Mouse (Mus musculus) heart, embryonic 16.5 days (tissue): ENCODE measurements around the gene Ly6g6d. TPM values are rescaled to one million over a fixed set of nuclear protein-coding genes. Genes with fewer than 3 reads are reported as not detected.

Experiments used
- ATAC-seq: fragments of 200-750 bp; cut with Nextera tagmentation; replicated peaks from 2 replicates; pipeline ENCODE4 v1.8.0; 2017; ENCODE audit warnings: moderate number of reproducible peaks; ENCODE audit not compliant: insufficient read depth, low FRiP score; ENCODE audit errors: extremely low read depth
- H3K27ac ChIP-seq: fragments of 300-500 bp; sonication (generic); 2 replicates; pipeline ENCODE4 v1.5.1; 2014; ENCODE audit warnings: mild to moderate bottlenecking, low read length, control low read depth, moderate library complexity
- H3K27me3 ChIP-seq: fragments of 300-500 bp; sonication (generic); 2 replicates; pipeline ENCODE4 v1.6.1; 2014; ENCODE audit warnings: low read length, mixed read lengths; ENCODE audit not compliant: control insufficient read depth, insufficient read depth
- H3K36me3 ChIP-seq: fragments of 300-500 bp; sonication (generic); 2 replicates; pipeline ENCODE4 v1.6.1; 2014; ENCODE audit not compliant: control insufficient read depth, insufficient read depth
- H3K4me1 ChIP-seq: fragments of 300-500 bp; sonication (generic); 2 replicates; pipeline ENCODE4 v1.6.1; 2014; ENCODE audit warnings: low read length, mixed read lengths; ENCODE audit not compliant: control insufficient read depth, insufficient read depth
- H3K4me2 ChIP-seq: fragments of 300-500 bp; sonication (generic); 2 replicates; pipeline ENCODE4 v1.6.1; 2014; ENCODE audit warnings: low read depth, mild to moderate bottlenecking, control low read depth, low read length
- H3K4me3 ChIP-seq: fragments of 300-500 bp; sonication (generic); 2 replicates; pipeline ENCODE4 v1.5.1; 2014; ENCODE audit warnings: mild to moderate bottlenecking, control low read depth, low read length
- H3K9ac ChIP-seq: fragments of 300-500 bp; sonication (generic); 2 replicates; pipeline ENCODE4 v1.6.1; 2014; ENCODE audit warnings: low read length, control low read depth
- H3K9me3 ChIP-seq: fragments of 300-500 bp; sonication (generic); replicated peaks from 2 replicates; pipeline ENCODE4 v1.6.1; 2016; ENCODE audit warnings: low read length; ENCODE audit not compliant: control insufficient read depth
- WGBS: fragments of 180-500 bp; shearing (Covaris S2); extraction: QIAGEN DNeasy Blood & Tissue Kit; methylation state at CpG from one replicate; pipeline ENCODE4 v1.1.7; 2014; 5-methylcytosine and 5-hydroxymethylcytosine counted together
- polyA plus RNA-seq: library from polyadenylated mRNA; unstranded; fragments of >200 nt; fragmentation: Nextera tagmentation; extraction: Ambion mirVana; gene quantifications from 2 replicates; pipeline ENCODE4 v1.2.1, GENCODE M21; 2015

Gene Ly6g6d
- polyA plus RNA-seq, 1 experiment from 2014 or later: 1.9 TPM

DNA sequence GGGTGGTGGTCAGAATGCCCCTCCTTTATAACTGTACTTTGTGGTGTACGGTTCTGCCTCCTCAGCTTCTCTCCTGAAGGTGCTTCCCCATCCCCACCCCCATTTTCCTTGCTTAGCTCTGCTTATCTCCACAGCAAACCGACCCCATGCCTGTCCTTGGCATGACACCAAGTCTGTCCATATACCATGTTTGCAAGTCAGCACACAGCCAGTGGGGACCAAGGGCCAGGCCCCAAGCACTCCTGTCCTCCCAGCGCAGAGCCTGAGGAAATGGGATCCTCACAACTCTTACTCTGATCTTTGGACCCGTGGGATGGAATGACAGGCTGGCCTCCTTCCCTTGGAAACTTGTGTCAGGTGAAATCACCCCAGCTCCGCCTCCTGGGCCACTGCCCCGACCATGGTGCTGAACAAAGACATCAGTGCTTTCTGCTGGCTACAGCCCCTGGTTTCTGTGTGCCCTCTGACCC lies 25.4 kb upstream of the Ly6g6d start:
- Histone ChIP-seq H3K27me3 (no peaks in the 10 kb centered on the region), H3K27ac (no peak overlapping the region), H3K9me3 (no peaks in the 10 kb centered on the region), H3K36me3 (peaks cover 28% of the 10 kb centered on the region), H3K4me2 (no peak overlapping the region), H3K9ac (no peak overlapping the region), H3K4me1 (peaks cover 6% of the 10 kb centered on the region; the same call in 1 of the 2 replicates), H3K4me3 (no peak overlapping the region)
- no peak for ATAC-seq
- 46% methylated on average over 6 of the region's 6 CpGs for WGBS

DNA sequence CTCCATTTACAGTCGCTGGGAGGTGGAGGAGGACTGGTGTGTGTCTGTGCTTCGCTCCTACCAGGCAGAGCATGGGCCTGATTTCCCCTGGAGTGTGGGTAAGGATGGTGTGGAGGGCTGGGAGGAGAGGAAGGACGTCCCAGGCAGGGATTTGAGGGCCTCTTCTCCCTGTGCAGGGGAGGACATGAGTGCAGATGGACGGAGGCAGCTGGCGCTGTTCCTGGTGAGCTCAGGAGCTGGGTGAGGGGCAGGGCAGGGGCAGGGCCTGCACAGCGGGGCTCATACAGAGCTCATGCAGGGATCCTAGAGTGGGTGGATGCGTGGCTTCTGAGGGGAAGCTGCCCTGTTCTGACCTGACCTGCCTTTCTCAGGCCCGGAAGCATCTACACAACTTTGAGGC lies 24.4 kb upstream of the Ly6g6d start:
- Histone ChIP-seq H3K27me3 (no peaks in the 10 kb centered on the region), H3K9ac (no peak overlapping the region), H3K36me3 (peaks cover 32% of the 10 kb centered on the region), H3K27ac (no peak overlapping the region), H3K9me3 (no peaks in the 10 kb centered on the region), H3K4me3 (no peak overlapping the region), H3K4me1 (peaks cover 6% of the 10 kb centered on the region; the same call in 1 of the 2 replicates), H3K4me2 (no peak overlapping the region)
- no peak for ATAC-seq
- 54% methylated on average over 8 of the region's 8 CpGs for WGBS

DNA sequence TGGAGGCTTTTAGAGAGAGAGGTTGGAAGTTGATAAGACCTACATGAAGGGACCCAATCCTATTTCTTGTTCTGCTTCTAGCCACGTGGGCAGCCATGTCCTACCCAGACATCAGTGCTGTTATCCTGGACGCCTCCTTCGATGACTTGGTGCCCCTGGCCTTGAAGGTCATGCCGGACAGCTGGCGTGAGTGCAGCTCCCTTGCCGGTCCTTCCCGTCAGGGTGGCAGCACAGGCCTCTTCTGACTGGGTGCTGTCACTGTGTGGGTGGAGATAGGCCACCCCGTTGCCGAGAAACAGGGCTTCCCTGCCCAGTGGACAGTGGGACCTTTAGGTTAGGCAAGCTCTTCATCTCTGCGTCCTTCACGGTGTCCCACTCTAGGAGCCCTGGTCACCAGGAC lies 23.3 kb upstream of the Ly6g6d start:
- H3K4me3 ChIP-seq: no peak overlapping the region
- peaks cover 39% of the 10 kb centered on the region for H3K36me3 ChIP-seq
- WGBS: 83% methylated on average over 11 of the region's 11 CpGs
- no peak overlapping the region for H3K4me2 ChIP-seq
- peaks cover 4% of the 10 kb centered on the region; the same call in 1 of the 2 replicates for H3K4me1 ChIP-seq
- no peaks in the 10 kb centered on the region for H3K27me3 ChIP-seq
- H3K9me3 ChIP-seq: no peaks in the 10 kb centered on the region
- no peak overlapping the region for H3K9ac ChIP-seq
- no peak overlapping the region for H3K27ac ChIP-seq
- ATAC-seq: no peak

DNA sequence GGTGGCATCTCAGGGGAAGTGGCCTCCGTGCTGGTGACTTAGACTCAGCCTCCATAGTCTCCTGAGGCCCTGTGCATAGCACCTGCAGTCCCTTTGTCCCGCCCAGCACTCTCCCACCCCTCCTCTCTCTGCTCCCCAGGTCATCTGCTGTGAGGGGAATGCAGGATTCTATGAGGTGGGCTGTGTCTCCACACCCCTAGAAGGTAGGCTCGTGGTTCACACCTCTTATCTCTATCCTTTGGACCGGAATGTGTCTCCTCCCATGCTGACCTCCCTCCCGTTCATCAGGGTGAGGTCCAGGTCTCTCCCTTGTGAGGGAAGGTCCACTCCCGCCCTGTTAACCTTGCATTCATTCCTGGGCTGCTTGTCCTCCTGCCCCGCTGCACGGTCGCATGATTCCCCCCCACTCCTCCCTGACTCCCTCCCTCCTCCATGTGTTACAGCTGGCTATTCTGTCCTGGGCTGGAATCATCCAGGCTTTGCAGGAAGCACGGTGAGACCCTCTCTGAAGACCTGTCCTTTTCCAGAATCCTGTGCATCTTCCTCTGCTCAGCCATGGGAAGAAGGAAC lies 22.4 kb upstream of the Ly6g6d start:
- peaks cover 39% of the 10 kb centered on the region for H3K36me3 ChIP-seq
- no peak overlapping the region for H3K9ac ChIP-seq
- no peak overlapping the region for H3K4me3 ChIP-seq
- H3K9me3 ChIP-seq: no peaks in the 10 kb centered on the region
- WGBS: 57% methylated on average over 10 of the region's 10 CpGs
- no peak overlapping the region for H3K27ac ChIP-seq
- no peaks in the 10 kb centered on the region for H3K27me3 ChIP-seq
- no peak for ATAC-seq
- no peak overlapping the region for H3K4me2 ChIP-seq
- peaks cover 2% of the 10 kb centered on the region; the same call in 1 of the 2 replicates for H3K4me1 ChIP-seq

DNA sequence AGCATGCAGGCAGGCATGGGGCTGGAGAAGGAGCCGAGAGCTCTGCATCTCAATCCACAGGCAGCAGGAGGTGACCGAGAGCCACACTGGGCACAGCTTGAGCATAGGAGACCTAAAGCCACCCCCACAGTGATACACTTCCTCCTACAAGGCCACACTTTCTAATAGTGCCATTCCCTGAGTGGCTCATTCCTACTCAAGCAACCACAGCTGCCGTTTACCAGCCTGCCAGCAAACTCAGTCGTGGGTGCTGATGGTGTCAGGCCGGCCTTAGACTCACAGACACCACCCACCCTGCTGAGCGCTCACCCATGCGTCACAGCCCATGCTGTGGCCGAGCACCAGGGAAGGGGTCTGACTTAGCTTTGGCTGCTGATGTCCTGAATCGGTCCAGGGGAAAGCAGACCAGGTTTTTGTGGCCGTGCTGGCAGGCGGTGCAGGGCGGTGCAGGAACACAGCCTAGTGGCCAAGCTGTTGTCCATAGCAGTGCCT lies 19.3 kb upstream of the Ly6g6d start:
- H3K36me3 ChIP-seq: peaks cover 47% of the 10 kb centered on the region
- WGBS: 89% methylated on average over 12 of the region's 12 CpGs
- H3K4me3 ChIP-seq: no peak overlapping the region
- ATAC-seq: no peak
- no peaks in the 10 kb centered on the region for H3K9me3 ChIP-seq
- H3K9ac ChIP-seq: no peak overlapping the region
- H3K27me3 ChIP-seq: no peaks in the 10 kb centered on the region
- H3K4me2 ChIP-seq: no peak overlapping the region
- H3K4me1 ChIP-seq: no peaks in the 10 kb centered on the region
- no peak overlapping the region for H3K27ac ChIP-seq

DNA sequence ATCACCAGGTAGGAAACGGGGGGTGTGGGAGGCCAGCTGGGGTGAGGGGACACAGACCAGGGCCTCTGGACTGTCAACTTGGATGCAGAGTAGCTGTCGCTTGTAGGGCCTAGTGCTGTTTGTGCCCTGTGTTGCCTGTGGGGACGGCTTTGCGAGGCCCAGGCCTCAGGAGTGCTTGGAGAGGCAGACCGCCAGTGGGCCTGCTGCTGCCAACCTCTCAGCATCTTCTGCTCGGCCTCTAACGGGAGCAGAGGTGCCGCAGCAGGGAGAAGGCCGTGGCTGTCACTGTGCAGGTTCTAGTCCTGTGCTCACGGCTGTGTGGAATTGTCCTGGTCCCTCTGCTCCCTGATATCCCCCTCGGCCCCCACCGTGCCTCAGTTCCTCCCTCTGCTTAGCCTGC lies 18.7 kb upstream of the Ly6g6d start:
- no peaks in the 10 kb centered on the region for H3K4me1 ChIP-seq
- H3K4me2 ChIP-seq: no peak overlapping the region
- H3K9ac ChIP-seq: no peak overlapping the region; the same call in 1 of the 2 replicates
- no peak overlapping the region for H3K27ac ChIP-seq
- no peaks in the 10 kb centered on the region for H3K9me3 ChIP-seq
- H3K36me3 ChIP-seq: peaks cover 45% of the 10 kb centered on the region
- no peak overlapping the region for H3K4me3 ChIP-seq
- ATAC-seq: no peak
- H3K27me3 ChIP-seq: no peaks in the 10 kb centered on the region
- WGBS: 89% methylated on average over 12 of the region's 12 CpGs

DNA sequence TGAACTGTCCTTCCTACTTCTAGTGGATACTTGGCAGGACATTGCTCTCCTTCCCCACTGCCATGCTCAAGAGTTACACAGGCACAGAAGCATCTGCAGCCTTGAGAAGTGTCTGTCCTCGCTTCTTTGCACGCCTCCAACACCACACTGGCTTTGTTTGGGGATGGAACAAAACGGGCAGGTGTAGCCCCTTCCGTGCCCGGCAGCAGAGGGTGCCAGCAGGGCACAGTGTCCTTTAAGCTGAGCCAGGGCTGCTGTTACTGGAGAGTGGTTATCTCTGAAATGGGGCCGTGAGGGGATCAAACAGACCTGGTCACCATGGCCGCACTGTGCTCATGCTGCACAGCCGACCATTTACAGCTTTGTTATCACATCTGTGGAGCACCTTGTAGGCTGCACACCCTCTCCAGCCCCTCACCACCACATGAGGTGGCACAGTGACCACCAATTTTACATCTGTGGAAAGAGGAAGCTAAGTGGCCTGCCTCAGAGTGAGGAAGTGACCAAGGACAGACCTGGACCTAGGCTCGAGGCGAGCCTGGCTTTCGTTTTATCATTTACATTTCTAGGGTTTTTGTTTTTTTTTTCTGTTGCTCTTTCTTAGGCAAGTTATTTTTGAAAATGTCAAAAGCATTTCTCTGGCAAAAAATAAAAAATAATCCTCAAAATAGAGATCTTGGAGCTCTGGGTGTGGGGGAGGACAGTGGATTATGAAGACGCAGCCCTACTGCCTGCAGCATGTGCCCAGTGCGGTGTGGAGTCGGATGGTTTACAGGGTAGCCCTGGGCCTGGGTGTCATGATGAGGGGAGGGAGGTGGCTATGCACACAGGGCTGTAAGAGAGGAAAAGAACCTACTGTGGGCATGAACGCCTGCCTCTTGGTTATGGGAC lies 16.9 kb upstream of the Ly6g6d start:
- WGBS: 74% methylated on average over 15 of the region's 15 CpGs
- H3K9ac ChIP-seq: no peak overlapping the region

DNA sequence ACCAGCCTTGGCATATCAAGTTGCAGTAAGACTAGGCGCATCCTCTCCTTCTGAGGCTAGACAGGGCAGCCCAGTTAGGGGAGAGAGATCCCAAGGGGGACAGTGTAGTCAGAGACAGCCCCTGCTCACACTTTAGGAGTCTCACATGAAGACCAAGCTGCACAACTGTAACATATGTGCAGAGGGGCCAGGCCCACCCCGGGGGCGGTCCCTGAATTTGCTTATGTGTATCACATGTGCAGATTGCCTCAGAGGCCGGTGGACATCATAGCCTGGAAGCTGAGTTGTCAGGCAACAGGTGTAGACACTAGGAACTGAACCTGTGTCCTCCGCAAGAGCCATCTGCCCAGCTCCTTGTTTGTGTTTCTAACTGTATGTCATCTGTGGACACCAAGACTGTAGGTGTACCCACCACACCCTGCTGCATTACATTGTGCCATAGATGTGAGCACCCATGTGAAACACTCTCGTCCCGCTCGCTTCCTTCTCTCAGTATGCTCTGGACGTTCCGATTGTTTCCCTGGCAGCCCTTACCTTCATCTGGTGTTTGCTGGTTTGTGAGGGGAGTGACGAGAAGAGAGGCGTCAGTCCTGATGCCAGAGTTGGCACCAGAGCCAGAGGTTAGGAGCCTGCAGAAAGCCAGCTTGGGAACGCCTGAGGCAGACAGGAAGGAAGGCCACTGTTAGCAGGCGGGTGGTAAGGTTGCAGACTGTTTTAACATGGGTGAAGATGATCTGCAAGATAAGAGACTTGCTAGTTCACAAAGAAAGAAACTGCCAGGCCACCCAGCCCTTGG lies 14.7 kb upstream of the Ly6g6d start:
- Histone ChIP-seq H3K9ac (no peak overlapping the region), H3K36me3 (peaks cover 23% of the 10 kb centered on the region), H3K4me3 (no peak overlapping the region), H3K27me3 (no peaks in the 10 kb centered on the region), H3K27ac (no peak overlapping the region), H3K9me3 (no peaks in the 10 kb centered on the region), H3K4me1 (peaks cover 9% of the 10 kb centered on the region), H3K4me2 (no peak overlapping the region)
- WGBS: 86% methylated on average over 14 of the region's 14 CpGs
- ATAC-seq: no peak

More for the DNA sequence above, 16.9 kb upstream of the Ly6g6d start:
- Histone ChIP-seq H3K4me3 (no peak overlapping the region), H3K4me2 (no peak overlapping the region), H3K36me3 (peaks cover 34% of the 10 kb centered on the region), H3K9me3 (no peaks in the 10 kb centered on the region), H3K27me3 (no peaks in the 10 kb centered on the region), H3K4me1 (peaks cover 9% of the 10 kb centered on the region), H3K27ac (no peak overlapping the region)
- no peak for ATAC-seq
